Mouse (Mus musculus): ENCODE measurements around the gene Taar7d. TPM values are rescaled to one million over a fixed set of nuclear protein-coding genes. Genes with fewer than 3 reads are reported as not detected.

Gene Taar7d
- not detected in 2 replicates for polyA plus RNA-seq (2015; fragmentation: Nextera tagmentation; extraction: Ambion mirVana)

DNA sequence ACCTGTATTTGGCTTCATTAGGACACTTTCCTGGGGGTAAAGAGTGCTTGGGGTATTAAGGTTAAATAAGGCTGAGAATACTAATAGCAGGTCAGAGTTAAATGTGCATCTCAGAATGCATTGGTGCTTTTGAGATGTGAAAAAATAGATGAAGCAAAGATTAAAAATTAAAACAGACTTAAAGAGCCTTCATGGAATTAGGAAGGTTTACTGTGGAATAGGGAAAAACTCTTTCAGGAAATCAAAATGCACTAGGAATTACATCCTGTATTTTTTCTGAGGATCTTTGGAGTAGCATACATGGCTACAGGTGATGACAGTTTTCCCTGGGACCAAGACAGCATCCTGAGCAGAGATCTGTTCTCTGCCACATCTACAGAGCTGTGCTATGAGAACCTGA, at the start of gene Taar7d:
Taar7d (plus strand) TSS at position 301 of the 400 bp plus-strand sequence.

DNA sequence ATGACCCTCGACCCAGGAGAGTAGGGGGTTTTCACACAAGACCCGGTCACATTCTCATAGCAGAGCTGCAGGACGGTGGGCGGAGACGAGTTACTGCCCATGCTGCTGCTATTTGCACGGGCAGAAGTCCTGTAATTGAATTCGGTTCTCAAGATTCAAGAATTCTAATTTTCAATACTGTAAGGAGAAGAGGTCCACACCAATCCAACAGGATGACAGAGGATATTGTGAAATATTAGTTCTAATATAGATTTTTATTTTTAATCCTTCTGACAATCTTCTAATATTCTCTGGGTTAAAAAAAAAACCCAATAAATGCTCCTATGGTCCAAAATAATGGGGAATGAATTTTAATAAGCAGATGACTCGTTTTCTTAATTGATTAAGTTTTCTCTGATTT, 41.5 kb upstream of the Taar7d start, which contains the start of gene Taar6:
Taar6 (minus strand) TSS at position 101 of the 400 bp plus-strand sequence.

DNA sequence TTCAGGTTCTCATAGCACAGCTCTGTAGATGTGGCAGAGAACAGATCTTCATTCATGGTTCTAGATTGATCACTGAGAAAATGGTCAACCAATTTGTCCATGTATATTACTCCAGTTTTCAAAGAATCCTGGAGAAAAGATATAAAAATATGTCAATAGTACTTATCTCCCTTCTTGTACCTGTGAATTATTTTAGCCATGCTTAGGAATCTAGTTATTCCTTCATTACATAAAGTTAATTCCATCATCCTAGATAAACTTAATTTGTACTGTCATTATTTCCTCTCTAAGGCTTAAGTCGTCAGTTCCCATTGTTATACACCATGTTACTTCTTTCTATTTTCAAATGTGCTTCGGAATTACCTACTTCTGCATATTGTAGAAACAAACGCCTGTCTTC, 33.6 kb upstream of the Taar7d start, which contains the start of gene Taar7a:
Taar7a (minus strand) TSS at position 101 of the 400 bp plus-strand sequence.

DNA sequence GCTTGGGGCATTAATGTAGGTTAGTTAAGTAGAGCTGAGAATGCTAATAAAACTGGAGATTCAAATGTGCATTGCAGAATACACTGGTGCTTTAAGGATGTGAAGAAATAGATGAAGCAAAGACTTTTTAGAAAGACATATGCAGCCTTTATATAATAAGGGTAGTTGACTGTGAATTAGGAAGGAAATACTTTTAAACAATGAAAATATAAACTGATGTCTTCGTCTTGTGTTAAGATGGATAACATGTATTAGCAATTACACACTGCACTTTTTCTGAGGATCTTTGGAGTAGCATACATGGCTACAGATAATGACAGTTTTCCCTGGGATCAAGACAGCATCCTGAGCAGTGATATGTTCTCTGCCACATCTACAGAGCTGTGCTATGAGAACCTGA, 27.4 kb upstream of the Taar7d start, which contains the start of gene Taar7b:
Taar7b (plus strand) TSS at position 301 of the 400 bp plus-strand sequence.

DNA sequence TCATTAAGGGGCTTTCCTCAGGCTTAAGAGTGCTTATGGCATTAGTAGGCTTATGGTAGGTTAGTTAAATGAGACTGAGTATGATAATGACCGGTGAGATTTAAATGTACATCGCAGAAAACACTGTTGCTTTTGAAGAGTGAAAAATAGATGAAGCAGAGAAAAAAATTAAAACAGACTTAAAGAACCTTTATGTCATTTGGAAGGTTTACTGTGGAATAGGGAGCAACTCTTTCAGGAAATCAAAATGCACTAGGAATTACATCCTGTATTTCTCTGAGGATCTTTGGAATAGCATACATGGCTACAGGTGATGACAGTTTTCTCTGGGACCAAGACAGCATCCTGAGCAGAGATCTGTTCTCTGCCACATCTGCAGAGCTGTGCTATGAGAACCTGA, 10.3 kb downstream of the Taar7d start, which contains the start of gene Taar7e:
Taar7e (plus strand) TSS at position 301 of the 400 bp plus-strand sequence.

DNA sequence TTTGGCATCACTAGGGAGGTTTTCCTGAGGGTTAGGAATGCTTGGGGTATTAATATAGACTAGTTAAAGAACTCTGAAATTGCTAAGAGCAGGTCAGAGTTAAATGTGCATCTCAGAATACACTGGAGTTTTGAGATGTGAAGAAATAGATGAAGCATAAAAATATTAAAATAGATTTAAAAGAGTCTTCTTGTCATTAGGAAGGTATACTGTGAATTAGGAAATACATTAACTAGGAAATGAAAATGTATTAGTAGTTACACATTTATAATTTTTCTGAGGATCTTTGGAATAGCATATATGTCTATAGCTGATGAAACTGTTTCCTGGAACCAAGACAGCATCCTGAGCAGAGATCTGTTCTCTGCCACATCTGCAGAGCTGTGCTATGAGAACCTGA, 22.2 kb downstream of the Taar7d start, which contains the start of gene Taar7f:
Taar7f (plus strand) TSS at position 301 of the 400 bp plus-strand sequence.

DNA sequence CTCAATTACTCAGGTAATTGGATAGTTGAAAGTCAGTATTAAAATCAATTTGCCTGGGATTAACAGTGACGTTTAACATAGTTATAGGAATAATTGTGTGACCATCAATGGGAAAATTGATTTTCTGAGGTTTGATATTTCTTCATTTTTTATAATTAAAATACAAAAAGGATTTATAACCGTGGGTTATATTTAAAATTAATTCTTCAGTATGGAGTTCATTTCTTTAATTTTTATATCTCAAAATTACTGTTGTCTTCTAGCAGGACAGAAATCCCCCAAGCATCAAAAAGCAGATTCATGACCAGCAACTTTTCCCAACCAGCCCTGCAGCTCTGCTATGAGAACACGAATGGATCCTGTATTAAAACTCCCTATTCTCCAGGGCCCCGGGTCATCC, 49.2 kb downstream of the Taar7d start, which contains the start of gene Taar8a:
Taar8a (plus strand) TSS at position 301 of the 400 bp plus-strand sequence.

Other genes with a start within 250 kb of the Taar7d start
- 107 and 111 TPM in 2 replicates for gene Rps12, start 239.9 kb upstream of the Taar7d start, polyA plus RNA-seq (2015; fragmentation: Nextera tagmentation; extraction: Ambion mirVana)
- gene Slc18b1, start 230.2 kb upstream of the Taar7d start, polyA plus RNA-seq (2015; fragmentation: Nextera tagmentation; extraction: Ambion mirVana) = 12.7 and 13.1 TPM in 2 replicates
- gene Vnn3, start 175.8 kb upstream of the Taar7d start, polyA plus RNA-seq (2015; fragmentation: Nextera tagmentation; extraction: Ambion mirVana) = 0.08 TPM in 1 of 2 replicates, not detected in the other
- gene Vnn1, start 132.5 kb upstream of the Taar7d start, polyA plus RNA-seq (2015; fragmentation: Nextera tagmentation; extraction: Ambion mirVana) = 0.48 and 1.0 TPM in 2 replicates
- gene Taar1, start 106.9 kb upstream of the Taar7d start, polyA plus RNA-seq (2015; fragmentation: Nextera tagmentation; extraction: Ambion mirVana) = not detected in 2 replicates
- 0.25 TPM in 1 of 2 replicates, not detected in the other for gene Taar2, start 88.7 kb upstream of the Taar7d start, polyA plus RNA-seq (2015; fragmentation: Nextera tagmentation; extraction: Ambion mirVana)
- gene Taar3, start 77.7 kb upstream of the Taar7d start, polyA plus RNA-seq (2015; fragmentation: Nextera tagmentation; extraction: Ambion mirVana) = not detected in 2 replicates
- gene Taar4, start 66.7 kb upstream of the Taar7d start, polyA plus RNA-seq (2015; fragmentation: Nextera tagmentation; extraction: Ambion mirVana) = 0.19 TPM in 1 of 2 replicates, not detected in the other
- 0.15 TPM in 1 of 2 replicates, not detected in the other for gene Taar5, start 56.5 kb upstream of the Taar7d start, polyA plus RNA-seq (2015; fragmentation: Nextera tagmentation; extraction: Ambion mirVana)
- not detected in 2 replicates for gene Taar6, start 41.6 kb upstream of the Taar7d start, polyA plus RNA-seq (2015; fragmentation: Nextera tagmentation; extraction: Ambion mirVana)
- not detected in 2 replicates for gene Taar7a, start 33.7 kb upstream of the Taar7d start, polyA plus RNA-seq (2015; fragmentation: Nextera tagmentation; extraction: Ambion mirVana)
- gene Taar7b, start 27.3 kb upstream of the Taar7d start, polyA plus RNA-seq (2015; fragmentation: Nextera tagmentation; extraction: Ambion mirVana) = not detected in 2 replicates
- gene Taar7e, start 10.4 kb downstream of the Taar7d start, polyA plus RNA-seq (2015; fragmentation: Nextera tagmentation; extraction: Ambion mirVana) = not detected in 2 replicates
- not detected in 2 replicates for gene Taar7f, start 22.3 kb downstream of the Taar7d start, polyA plus RNA-seq (2015; fragmentation: Nextera tagmentation; extraction: Ambion mirVana)
- not detected in 2 replicates for gene Taar8a, start 49.3 kb downstream of the Taar7d start, polyA plus RNA-seq (2015; fragmentation: Nextera tagmentation; extraction: Ambion mirVana)
- gene Taar8b, start 65.1 kb downstream of the Taar7d start, polyA plus RNA-seq (2015; fragmentation: Nextera tagmentation; extraction: Ambion mirVana) = not detected in 2 replicates
- not detected in 2 replicates for gene Taar8c, start 74.7 kb downstream of the Taar7d start, polyA plus RNA-seq (2015; fragmentation: Nextera tagmentation; extraction: Ambion mirVana)
- gene Taar9, start 82.3 kb downstream of the Taar7d start, polyA plus RNA-seq (2015; fragmentation: Nextera tagmentation; extraction: Ambion mirVana) = not detected in 2 replicates
- 272 and 281 TPM in 2 replicates for gene Stx7, start 122.1 kb downstream of the Taar7d start, polyA plus RNA-seq (2015; fragmentation: Nextera tagmentation; extraction: Ambion mirVana)
- gene Moxd1, start 196.3 kb downstream of the Taar7d start, polyA plus RNA-seq (2015; fragmentation: Nextera tagmentation; extraction: Ambion mirVana) = 4.5 and 4.6 TPM in 2 replicates

All from neural tube, postnatal 0 days (tissue).